Mouse (Mus musculus) embryonic fibroblast, embryonic 13.5 days (primary cell): ENCODE results near the gene Gm47985. TPM values are rescaled to one million over a fixed set of nuclear protein-coding genes. Genes with fewer than 3 reads are reported as not detected.
"Not testable (repeated sequence)": the region's sequence is repeated elsewhere in the genome, so short reads cannot be mapped to it uniquely, and the experiment has no call there.

Source experiments
- H3K27ac ChIP-seq: 2 replicates; pipeline ENCODE4 v1.5.1; 2012; ENCODE audit warnings: low read length, control low read depth, inconsistent platforms; ENCODE audit not compliant: insufficient read depth
- H3K4me1 ChIP-seq: 2 replicates; pipeline ENCODE4 v1.6.1; 2011; ENCODE audit warnings: low read length; ENCODE audit not compliant: control insufficient read depth, insufficient read depth
- H3K4me3 ChIP-seq: 2 replicates; pipeline ENCODE4 v1.5.1; 2011; ENCODE audit warnings: mild to moderate bottlenecking, control low read depth, low read length; ENCODE audit not compliant: insufficient read depth
- CTCF ChIP-seq: IDR thresholded peaks from 2 replicates; pipeline ENCODE4 v1.5.1; 2011; ENCODE audit warnings: mild to moderate bottlenecking, control low read depth, low read length, moderate library complexity, borderline replicate concordance; ENCODE audit not compliant: insufficient read depth
- POLR2A ChIP-seq: IDR thresholded peaks from 2 replicates; pipeline ENCODE4 v1.6.1; 2011; ENCODE audit warnings: low read depth, mild to moderate bottlenecking, control low read depth, low read length, moderate library complexity
- polyA plus RNA-seq: library from polyadenylated mRNA; stranded (reverse); fragments of >200 nt; gene quantifications from 2 replicates; pipeline ENCODE4 v1.2.4, GENCODE M21; 2011; ENCODE audit warnings: low read depth; ENCODE audit not compliant: missing spikeins, insufficient read length

Gm47985 gene
- polyA plus RNA-seq, 1 experiment, result not detected

DNA sequence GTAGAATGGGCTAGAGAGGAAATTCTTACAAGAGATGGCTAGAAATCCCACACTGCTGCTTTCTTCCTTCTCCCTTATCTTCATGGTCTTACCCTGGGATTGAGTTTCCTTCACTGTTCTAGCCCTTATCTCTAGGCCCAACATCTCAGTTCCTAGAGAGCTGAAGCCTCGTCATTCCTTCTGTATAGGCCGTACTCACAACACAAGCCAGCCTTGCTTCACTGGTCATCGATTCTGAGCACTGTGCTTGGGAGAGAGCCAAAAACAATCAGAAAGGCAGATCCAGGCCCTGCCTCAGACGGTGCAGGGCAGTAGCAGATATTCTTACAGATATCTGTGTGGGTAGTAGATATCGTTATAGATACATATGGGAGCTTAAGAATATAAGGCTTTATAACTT is 26.2 kb downstream of the Gm47985 start:
- not testable (repeated sequence) for H3K4me1 ChIP-seq, H3K4me3 ChIP-seq

DNA sequence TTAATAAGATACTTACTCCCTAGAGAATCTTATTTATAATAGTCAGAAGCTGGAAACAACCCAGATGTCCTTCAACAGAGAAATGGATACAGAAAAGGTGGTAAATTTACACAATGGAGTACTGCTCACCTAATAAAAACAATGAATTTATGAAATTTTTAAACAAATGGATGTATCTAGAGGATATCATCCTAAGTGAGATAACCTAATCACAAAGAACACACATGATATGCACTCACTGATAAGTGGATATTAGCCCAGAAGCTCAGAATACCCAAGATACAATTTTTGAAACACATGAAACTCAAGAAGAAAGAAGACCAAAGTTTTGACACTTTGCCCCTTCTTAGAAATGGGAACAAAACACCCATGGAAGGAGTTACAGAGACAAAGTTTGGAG is 26.6 kb downstream of the Gm47985 start:
- not testable (repeated sequence) for H3K4me3 ChIP-seq, H3K4me1 ChIP-seq, H3K27ac ChIP-seq

More for the DNA sequence above, 26.2 kb downstream of the Gm47985 start:
- H3K27ac ChIP-seq, result not testable (repeated sequence)

DNA sequence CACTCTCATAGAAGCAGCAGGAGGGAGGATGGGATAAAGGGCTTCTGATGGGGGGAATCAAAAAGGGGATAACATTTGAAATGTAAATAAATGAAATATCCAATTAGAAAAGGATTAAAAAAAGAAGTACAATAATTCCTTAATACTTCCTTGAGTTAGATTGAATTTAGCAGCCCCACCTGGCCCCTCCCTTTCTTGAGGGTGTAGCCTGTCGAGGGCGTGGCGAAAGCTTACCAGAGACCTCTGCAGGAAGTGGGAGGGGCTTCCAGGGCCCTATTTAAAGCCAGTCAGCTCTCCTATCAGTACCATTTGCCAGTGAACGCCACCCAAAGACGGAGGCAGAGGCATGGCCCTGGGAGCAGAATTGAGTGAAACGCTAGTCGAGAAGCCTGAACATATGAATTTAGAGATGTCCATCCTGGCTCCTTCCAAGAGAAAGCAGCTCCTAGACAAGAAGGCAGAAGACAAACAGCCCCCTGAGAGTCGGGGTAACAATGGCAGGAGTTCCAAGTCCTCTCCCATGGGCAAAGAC is 27.6 kb downstream of the Gm47985 start, which contains the start of gene Gm47996:
TSS of gene Gm47996 (plus strand) at position 308 of the 532 bp plus-strand sequence.
- H3K27ac ChIP-seq, H3K4me3 ChIP-seq, H3K4me1 ChIP-seq: not testable (repeated sequence)

DNA sequence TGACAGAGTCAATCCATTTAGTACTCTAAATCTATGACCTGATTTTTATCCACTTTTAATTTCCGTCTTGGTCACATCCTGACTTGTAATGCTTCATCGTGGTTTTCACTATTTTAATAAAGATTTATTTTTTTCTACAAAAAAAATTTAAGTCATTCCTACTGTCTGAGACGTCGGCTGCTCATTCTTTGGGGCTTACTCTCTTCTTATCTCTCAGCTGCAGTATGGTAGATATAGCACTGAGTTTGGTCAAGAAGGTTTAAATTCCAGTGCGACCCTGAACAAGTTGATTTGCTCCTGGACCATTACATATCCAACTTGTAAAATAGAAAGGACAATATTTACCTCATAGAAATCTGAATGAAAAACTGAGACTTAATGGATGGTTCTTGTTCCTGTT is 29.3 kb downstream of the Gm47985 start:
- not testable (repeated sequence) for H3K4me1 ChIP-seq, H3K4me3 ChIP-seq, H3K27ac ChIP-seq

DNA sequence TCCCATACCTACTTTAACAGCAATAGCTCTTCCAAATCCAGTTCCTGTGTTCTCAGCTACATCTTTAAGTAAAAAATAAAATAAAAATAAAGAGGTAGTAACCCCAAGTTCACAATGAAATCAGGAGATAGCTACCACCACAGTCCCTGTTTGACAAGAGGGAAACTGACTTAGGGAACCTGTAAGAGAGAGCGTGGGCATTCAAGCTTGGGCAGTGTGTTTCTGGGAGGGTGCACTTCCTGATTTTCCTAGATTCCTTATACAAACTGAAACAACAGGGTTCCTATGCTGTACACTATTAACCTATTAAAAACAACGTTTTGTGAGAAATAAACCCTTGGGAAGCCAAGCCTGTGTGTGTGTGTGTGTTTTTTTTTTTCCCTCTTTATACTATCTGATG is 32.5 kb downstream of the Gm47985 start:
- TF ChIP-seq POLR2A (no peak), CTCF (no peak)
- no peak overlapping the region for H3K4me3 ChIP-seq
- H3K4me1 ChIP-seq, result no peaks in the 10 kb centered on the region
- H3K27ac ChIP-seq, result no peak overlapping the region

DNA sequence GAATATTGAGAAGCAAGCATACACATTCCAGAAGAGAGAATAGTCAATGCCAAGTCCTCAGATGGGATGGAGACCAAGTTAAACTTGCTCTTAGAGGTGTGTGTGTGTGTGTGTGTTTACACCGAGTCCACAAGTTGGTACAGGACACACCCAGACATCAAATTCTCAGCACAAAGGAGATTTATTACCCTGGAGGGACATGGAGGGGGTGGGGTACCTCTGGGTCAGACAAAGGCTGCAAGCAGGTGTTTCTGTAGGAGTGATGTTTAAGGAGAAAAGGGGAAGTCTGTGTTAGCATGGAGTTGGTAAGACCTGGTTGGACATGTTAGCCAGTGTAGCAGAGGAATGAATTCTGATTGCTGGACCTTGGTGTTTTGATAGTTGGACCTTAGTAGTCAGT is 33.6 kb downstream of the Gm47985 start:
- Histone ChIP-seq H3K4me3 (no peak overlapping the region), H3K4me1 (no peaks in the 10 kb centered on the region)

DNA sequence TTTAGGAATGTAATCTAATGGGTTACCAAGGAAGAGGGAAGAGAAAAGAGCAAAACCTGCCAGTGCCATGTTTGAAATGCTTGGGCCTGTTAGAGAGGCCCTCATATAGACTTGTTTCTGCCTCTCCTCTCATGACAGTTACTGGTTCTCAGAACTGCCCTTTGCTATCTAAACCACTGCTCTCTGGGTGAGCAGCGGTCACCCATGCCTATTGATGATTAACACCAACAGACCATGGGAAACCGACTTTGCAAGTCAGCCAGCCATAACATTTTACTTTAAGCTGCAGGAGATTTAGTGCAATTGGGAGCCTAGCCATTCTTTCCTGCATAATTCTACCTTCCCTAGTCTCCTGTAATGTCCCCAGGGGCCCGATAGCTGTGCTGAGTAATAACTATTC is 34.1 kb downstream of the Gm47985 start:
- Histone ChIP-seq H3K4me1 (no peaks in the 10 kb centered on the region), H3K4me3 (no peak overlapping the region), H3K27ac (no peak overlapping the region)
- TF ChIP-seq CTCF, result no peak
- TF ChIP-seq POLR2A, result no peak

More for the DNA sequence above, 33.6 kb downstream of the Gm47985 start:
- H3K27ac ChIP-seq, result no peak overlapping the region
- TF ChIP-seq CTCF (no peak), POLR2A (no peak)

DNA sequence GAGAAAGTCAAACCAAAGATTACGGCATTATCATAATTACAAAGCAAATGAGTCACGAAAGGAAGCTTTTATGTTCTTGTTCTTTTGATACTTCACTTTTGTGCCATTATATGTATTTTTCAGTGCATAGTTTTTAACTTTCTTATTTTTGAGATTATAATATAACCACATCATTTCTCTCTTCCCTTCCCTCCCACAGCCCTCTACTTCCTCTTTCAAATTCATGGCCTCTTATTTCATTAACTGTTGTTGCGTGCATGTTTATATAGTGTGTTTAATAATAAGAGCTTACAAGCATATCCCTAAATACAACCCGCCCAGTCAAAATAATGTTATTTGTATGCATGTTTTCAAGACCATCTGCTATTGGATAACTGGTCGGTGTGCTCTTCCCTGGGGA is 36.7 kb downstream of the Gm47985 start:
- no peak overlapping the region for H3K27ac ChIP-seq

DNA sequence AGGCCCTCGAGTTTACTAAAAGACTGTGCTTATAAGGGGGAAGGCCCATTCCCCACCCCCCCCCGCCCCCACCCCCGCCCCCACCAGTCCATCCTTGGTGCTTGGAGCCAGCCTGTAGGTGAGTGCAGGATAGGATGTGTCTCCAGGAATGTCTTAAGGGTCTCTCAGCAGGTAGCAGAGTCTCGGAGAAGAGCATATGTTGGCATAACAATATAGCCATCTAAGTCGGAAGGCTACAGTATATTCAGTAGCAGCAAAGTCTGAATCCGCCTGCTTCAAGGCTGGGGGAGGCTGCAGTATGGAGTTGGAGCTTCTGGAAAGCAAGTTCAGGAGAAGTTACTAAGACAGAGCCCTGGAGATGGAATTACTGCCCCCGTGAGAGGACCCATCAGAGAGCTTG is 37.8 kb downstream of the Gm47985 start:
- Histone ChIP-seq H3K4me1 (no peaks in the 10 kb centered on the region), H3K4me3 (no peak overlapping the region), H3K27ac (no peak overlapping the region)
- TF ChIP-seq CTCF, result no peak
- no peak for TF ChIP-seq POLR2A

More for the DNA sequence above, 36.7 kb downstream of the Gm47985 start:
- TF ChIP-seq POLR2A (no peak), CTCF (no peak)
- no peak overlapping the region for H3K4me3 ChIP-seq
- no peaks in the 10 kb centered on the region for H3K4me1 ChIP-seq

DNA sequence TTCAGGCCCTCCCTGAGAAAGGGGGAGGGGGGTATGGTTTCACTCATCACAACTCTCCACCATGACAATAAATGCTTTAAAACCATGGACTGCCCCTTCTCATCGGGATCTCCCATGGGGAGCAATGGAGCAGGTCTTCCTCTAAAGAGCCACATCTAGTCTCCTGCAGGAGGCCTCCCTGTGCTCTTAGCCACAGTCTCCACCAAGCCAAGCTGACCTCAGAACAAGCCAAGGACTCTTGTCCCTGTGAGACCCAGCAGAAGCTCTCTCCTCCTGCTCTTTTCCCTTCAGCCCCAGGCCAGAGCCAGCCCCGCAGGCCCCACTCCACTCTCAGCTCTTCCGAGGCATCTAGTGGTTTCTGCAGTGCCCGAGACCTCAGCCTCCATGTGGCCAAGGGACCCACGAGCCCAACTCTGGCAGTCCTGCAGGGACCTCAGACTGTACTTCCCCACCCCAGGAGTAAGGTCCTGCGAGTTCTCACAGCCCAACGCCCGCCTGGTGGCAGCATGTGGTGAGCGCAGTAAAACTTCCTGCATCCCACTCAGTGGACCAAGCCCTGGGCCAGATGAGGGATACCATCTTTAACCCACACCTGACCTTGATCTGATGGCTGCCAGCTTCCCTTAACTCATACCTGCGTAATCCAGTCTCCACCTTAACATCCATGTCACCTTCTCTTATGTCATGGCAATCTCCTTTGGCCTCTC is 40.4 kb downstream of the Gm47985 start:
- no peak overlapping the region for H3K27ac ChIP-seq
- H3K4me1 ChIP-seq, result peaks cover 6% of the 10 kb centered on the region; the same call in 1 of the 2 replicates
- no peak overlapping the region for H3K4me3 ChIP-seq
- TF ChIP-seq POLR2A (no peak), CTCF (no peak)

DNA sequence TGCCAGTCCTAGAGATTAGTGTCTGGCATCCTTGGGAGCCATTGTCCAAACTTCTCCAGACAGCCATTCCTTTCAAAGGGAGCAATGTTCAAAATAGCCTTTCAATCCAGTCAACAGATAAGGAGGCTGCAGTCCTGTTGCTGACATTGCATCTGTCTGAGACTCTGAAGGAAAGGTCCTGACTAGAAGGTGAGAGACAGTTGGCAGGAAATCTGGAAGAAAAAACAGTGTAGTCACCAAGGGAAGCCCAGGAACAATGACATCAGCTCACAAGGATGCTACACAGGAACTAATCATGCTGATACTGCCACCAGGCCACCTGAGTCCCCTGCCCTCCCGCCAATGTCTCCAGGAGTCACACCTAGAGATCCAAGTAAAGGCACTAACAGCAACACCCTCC is 41.0 kb downstream of the Gm47985 start:
- no peak overlapping the region for H3K4me3 ChIP-seq
- no peak overlapping the region for H3K27ac ChIP-seq
- H3K4me1 ChIP-seq, result peaks cover 6% of the 10 kb centered on the region; the same call in 1 of the 2 replicates
- TF ChIP-seq POLR2A, result no peak
- TF ChIP-seq CTCF, result no peak
